Mouse (Mus musculus) bone marrow, adult 2 months (tissue): Measurements from ENCODE around the gene Abhd6. TPM values are rescaled to one million over a fixed set of nuclear protein-coding genes. Genes with fewer than 3 reads are reported as not detected.

Experiments
- H3K27ac ChIP-seq: fragments of 200-500 bp; 2 replicates; pipeline ENCODE4 v1.5.1; 2012; ENCODE audit warnings: low read depth, mild to moderate bottlenecking, control low read depth, inconsistent platforms, low read length; ENCODE audit not compliant: control insufficient read depth, poor library complexity, insufficient read depth
- H3K4me1 ChIP-seq: fragments of 200-500 bp; 2 replicates; pipeline ENCODE4 v1.6.1; 2011; ENCODE audit warnings: low read length; ENCODE audit not compliant: control insufficient read depth, insufficient read depth
- H3K4me3 ChIP-seq: fragments of 200-500 bp; replicated peaks from 2 replicates; pipeline ENCODE3; 2011; ENCODE audit warnings: mild to moderate bottlenecking, low read depth, low read length, control low read depth; ENCODE audit not compliant: control insufficient read depth
- CTCF ChIP-seq: fragments of 200-500 bp; IDR thresholded peaks from 2 replicates; pipeline ENCODE4 v1.5.1; 2011; ENCODE audit warnings: low read length, control low read depth; ENCODE audit not compliant: control insufficient read depth, insufficient read depth
- POLR2A ChIP-seq: fragments of 200-500 bp; IDR thresholded peaks from 2 replicates; pipeline ENCODE4 v1.6.1; 2011; ENCODE audit warnings: low read depth, mild to moderate bottlenecking, control low read depth, low read length, borderline replicate concordance; ENCODE audit not compliant: control insufficient read depth
- WGBS: fragments of 180-500 bp; shearing (Covaris S2); methylation state at CpG from one replicate; pipeline ENCODE4 v1.1.7; 2018; 5-methylcytosine and 5-hydroxymethylcytosine counted together
- polyA plus RNA-seq: library from polyadenylated mRNA; stranded (reverse); fragments of >200 nt; gene quantifications from 2 replicates; pipeline ENCODE4 v1.2.4, GENCODE M21; 2011; ENCODE audit warnings: low replicate concordance; ENCODE audit not compliant: missing spikeins, insufficient read depth, insufficient read length

Abhd6 gene
- 3.6 TPM in 1 of 2 replicates, not detected in the other for polyA plus RNA-seq

DNA sequence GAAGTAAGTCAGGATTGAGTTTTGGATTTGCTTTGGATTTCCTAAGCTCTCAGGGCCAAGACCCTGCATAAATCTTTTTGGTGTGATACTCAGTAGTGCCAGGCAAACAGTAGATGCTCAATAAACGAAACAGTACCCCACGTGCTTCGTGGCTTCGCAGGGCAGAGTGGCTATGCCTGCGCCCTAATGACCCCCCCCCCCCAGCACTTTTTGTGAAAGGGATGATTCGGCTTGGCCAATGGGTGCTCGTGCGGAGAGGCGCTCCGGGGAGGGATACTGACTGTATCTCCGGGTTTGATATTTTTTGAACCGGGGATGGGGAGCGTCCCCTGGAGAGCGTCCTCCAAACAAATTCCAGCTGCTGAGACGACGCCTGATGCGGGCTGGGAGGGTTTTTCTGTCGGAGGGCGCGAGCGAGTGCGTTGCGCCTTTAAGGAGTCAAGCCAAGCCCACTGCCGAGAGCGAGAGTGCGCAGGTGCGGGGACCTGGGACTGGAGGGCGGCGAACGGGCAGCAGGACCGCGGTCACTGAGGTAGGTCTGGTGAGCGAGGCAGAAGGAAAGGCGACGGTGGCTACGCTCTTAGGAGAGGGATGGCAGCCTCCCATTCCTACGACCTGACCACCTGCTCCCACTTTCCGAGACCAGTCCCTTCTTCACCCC lies at the start of gene Abhd6:
Abhd6 (plus strand) TSS at position 471 of the 661 bp plus-strand sequence.
- TF ChIP-seq CTCF (no peak), POLR2A (peak; percentile 7; the same call in 1 of the 2 replicates)
- Histone ChIP-seq H3K4me3 (peak within 1 kb of the TSS; percentile 71), H3K4me1 (peaks cover 3% of the 10 kb centered on the region; the same call in 1 of the 2 replicates), H3K27ac (no peak within 1 kb of the TSS)
- under 1% methylated on average over 38 of the region's 38 CpGs for WGBS

DNA sequence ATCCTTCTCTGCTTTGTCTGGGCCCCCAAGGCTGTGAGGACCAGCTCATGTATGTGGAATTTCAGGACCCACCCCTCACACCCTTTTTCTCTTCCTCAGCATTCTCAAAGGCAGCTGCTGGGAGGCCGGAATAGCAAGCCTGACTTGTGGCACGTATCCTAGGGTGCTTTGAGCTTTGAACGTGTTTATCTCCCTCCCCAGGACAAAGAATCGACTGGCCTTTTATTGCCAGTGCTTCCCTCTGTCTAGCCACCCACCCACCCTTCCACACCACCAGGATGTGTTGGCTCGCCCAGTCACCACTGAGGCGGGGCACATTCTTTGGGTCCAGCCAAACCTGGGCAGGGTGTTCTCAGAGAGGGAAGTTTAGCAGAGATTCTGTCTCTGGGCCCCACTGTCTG lies 48.6 kb upstream of the Abhd6 start:
- no peak for TF ChIP-seq POLR2A
- TF ChIP-seq CTCF: no peak
- Histone ChIP-seq H3K27ac (no peak overlapping the region), H3K4me3 (no peak overlapping the region), H3K4me1 (no peaks in the 10 kb centered on the region)
- WGBS: 74% methylated on average over 6 of the region's 6 CpGs

GRCm38 (mm10) chr14:7956427-7956826 lies 46.3 kb upstream of the Abhd6 start:
- no peaks in the 10 kb centered on the region for H3K4me1 ChIP-seq
- no peak for TF ChIP-seq POLR2A
- no peak for TF ChIP-seq CTCF
- H3K27ac ChIP-seq: no peak overlapping the region
- H3K4me3 ChIP-seq: no peak overlapping the region
- 85% methylated on average over 10 of the region's 10 CpGs for WGBS

- no peak within 1 kb of the TSS for H3K4me3 ChIP-seq
- H3K4me1 ChIP-seq: no peaks in the 10 kb centered on the region
- 84% methylated on average over 9 of the region's 9 CpGs for WGBS
- TF ChIP-seq CTCF (no peak), POLR2A (no peak)
- H3K27ac ChIP-seq: no peak within 1 kb of the TSS
Measured at GRCm38 (mm10) chr14:7957049-7957448, 45.7 kb upstream of the Abhd6 start, which contains the start of gene Gm45521. Gm45521 (plus strand) TSS chr14:7957288.

DNA sequence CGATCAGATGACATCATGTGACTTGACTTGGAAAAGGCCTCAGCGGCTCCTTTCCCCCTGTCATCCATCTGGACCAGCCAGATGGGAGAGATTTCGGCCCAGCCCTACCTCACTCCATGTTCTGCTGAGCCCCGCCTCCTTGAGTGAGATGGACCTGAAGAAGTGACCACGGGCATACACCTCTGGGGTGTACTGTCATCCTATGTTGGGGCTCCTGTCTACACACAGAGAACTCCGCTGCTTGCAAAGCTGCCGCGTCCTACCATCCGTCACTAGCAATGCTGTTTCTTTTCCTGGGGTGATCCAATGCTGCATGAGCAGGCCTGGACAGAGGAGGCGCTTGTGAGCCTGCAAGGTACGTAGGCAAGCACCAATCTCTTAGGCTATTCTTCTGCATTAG lies 42.1 kb upstream of the Abhd6 start:
- Histone ChIP-seq H3K4me1 (no peaks in the 10 kb centered on the region), H3K4me3 (no peak overlapping the region), H3K27ac (no peak overlapping the region)
- WGBS: 68% methylated on average over 11 of the region's 11 CpGs
- TF ChIP-seq POLR2A: no peak
- 0 out of 2 replicates have a peak, but pooled peaks have one; percentile 29 for TF ChIP-seq CTCF

GRCm38 (mm10) chr14:7961714-7962113 lies 41.0 kb upstream of the Abhd6 start:
- H3K4me3 ChIP-seq: no peak overlapping the region
- H3K4me1 ChIP-seq: no peaks in the 10 kb centered on the region
- 54% methylated on average over 5 of the region's 5 CpGs for WGBS
- no peak for TF ChIP-seq POLR2A
- TF ChIP-seq CTCF: no peak
- H3K27ac ChIP-seq: no peak overlapping the region

DNA sequence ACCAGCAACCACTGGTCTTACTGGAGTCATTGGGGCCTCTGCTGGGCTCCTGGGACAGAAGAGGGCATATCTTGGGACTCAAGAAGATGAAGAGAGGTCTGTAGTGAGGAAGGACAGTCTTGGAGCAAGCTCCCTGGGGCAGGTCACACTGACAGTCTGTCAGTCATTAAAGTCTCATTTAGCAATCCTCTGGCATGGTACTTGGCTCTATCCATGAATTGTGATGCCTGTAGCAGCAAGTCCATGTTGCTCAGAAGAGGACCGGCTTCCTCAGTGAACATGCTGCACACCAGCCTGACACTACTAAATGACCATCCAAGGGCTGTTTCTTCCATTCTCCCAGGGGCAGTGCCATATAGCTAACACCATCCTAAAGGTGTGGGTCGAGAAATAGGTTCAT lies 40.1 kb upstream of the Abhd6 start:
- Histone ChIP-seq H3K4me1 (no peaks in the 10 kb centered on the region), H3K4me3 (no peak overlapping the region), H3K27ac (no peak overlapping the region)
- whole genome bisulfite sequencing: 77% methylated on average over 2 of the region's 2 CpGs
- TF ChIP-seq POLR2A: no peak
- no peak for TF ChIP-seq CTCF

GRCm38 (mm10) chr14:7963160-7963559 lies 39.5 kb upstream of the Abhd6 start:
- Histone ChIP-seq H3K4me1 (no peaks in the 10 kb centered on the region), H3K27ac (no peak overlapping the region), H3K4me3 (no peak overlapping the region)
- TF ChIP-seq CTCF: no peak
- no peak for TF ChIP-seq POLR2A
- WGBS: 57% methylated on average over 7 of the region's 7 CpGs
